Mouse (Mus musculus): Measurements from ENCODE around the gene Fmo2. TPM values are rescaled to one million over a fixed set of nuclear protein-coding genes. Genes with fewer than 3 reads are reported as not detected.

Gene Fmo2
- total and polyA plus RNA-seq, 3 experiments = not detected

DNA sequence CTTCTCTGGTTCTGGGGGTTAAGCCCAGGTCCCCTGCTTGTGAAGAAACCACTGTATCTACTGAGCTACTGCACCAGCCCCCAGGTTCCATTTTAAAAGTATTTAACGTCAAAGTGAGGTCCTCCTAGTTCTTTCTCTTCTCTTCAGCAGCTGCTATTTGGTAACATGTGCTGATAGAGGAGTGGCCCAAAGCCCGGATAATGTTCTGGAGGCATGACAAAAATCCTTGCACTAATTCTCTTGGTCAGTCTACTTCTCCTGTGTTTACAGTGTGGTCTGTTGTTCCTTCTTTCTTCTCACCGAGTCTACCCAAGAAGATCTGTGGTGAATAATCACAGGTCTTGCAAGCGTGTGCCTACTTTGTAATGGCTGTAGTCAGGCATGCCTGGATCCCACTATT, 15.8 kb downstream of the Fmo2 start:
- Histone ChIP-seq H3K4me3 (ENCODE audit: control insufficient read depth in 1 of 2, insufficient read depth in 1 of 2, low read depth in 2 of 2, low read length in 2 of 2) (no peak overlapping the region), H3K27ac (ENCODE audit: control insufficient read depth, low read depth, low read length) (no peak overlapping the region), H3K36me3 (ENCODE audit: control insufficient read depth in 1 of 2, insufficient read depth in 2 of 2, low read length in 2 of 2) (no peaks in the 10 kb centered on the region), H3K27me3 (ENCODE audit: control insufficient read depth in 1 of 2, insufficient read depth in 2 of 2, low read length in 2 of 2) (no peaks in the 10 kb centered on the region), H3K79me2 (ENCODE audit: control insufficient read depth, insufficient read depth, low read length, poor library complexity) (no peaks in the 10 kb centered on the region), H3K9me3 (replicated peaks; ENCODE audit: insufficient read depth, low read length) (no peaks in the 10 kb centered on the region), H3K9ac (ENCODE audit: control insufficient read depth, low read depth, low read length, poor library complexity, severe bottlenecking) (no peak overlapping the region), H3K4me1 (ENCODE audit: control insufficient read depth in 1 of 2, insufficient read depth in 2 of 2, low read length in 2 of 2) (no peaks in the 10 kb centered on the region)
- TF ChIP-seq MEF2A (IDR thresholded peaks at IDR 0.05; ENCODE audit: extremely low read depth, insufficient replicate concordance, low read depth, low read length, poor library complexity, severe bottlenecking) = no peak
- no peak for TF ChIP-seq MYC (IDR thresholded peaks at IDR 0.05; ENCODE audit: low read depth, low read length)
- TF ChIP-seq ZMIZ1 (IDR thresholded peaks at IDR 0.05; ENCODE audit: low read depth, low read length) = no peak
- no peak for TF ChIP-seq CTCF (IDR thresholded peaks at IDR 0.05 in 2 of 3, conservative IDR thresholded peaks at IDR 0.05 in 1 of 3; ENCODE audit: control insufficient read depth in 1 of 3, insufficient read depth in 1 of 3, low read depth in 2 of 3, low read length in 3 of 3, poor library complexity in 1 of 3, severe bottlenecking in 1 of 3)
- no peak for TF ChIP-seq ELF1 (IDR thresholded peaks at IDR 0.05; ENCODE audit: low read depth, low read length)
- DNase-seq (ENCODE audit: low read depth, low spot score) = no peak

GRCm38 (mm10) chr1:162879595-162880369, 18.7 kb downstream of the Fmo2 start:
- Histone ChIP-seq H3K27me3 (ENCODE audit: control insufficient read depth in 1 of 2, insufficient read depth in 2 of 2, low read length in 2 of 2) (no peaks in the 10 kb centered on the region), H3K9ac (ENCODE audit: control insufficient read depth, low read depth, low read length, poor library complexity, severe bottlenecking) (no peak overlapping the region), H3K4me3 (ENCODE audit: control insufficient read depth in 1 of 2, insufficient read depth in 1 of 2, low read depth in 2 of 2, low read length in 2 of 2) (no peak overlapping the region), H3K4me1 (ENCODE audit: control insufficient read depth in 1 of 2, insufficient read depth in 2 of 2, low read length in 2 of 2) (no peaks in the 10 kb centered on the region), H3K27ac (ENCODE audit: control insufficient read depth, low read depth, low read length) (no peak overlapping the region), H3K36me3 (ENCODE audit: control insufficient read depth in 1 of 2, insufficient read depth in 2 of 2, low read length in 2 of 2) (no peaks in the 10 kb centered on the region), H3K79me2 (ENCODE audit: control insufficient read depth, insufficient read depth, low read length, poor library complexity) (no peaks in the 10 kb centered on the region), H3K9me3 (replicated peaks; ENCODE audit: insufficient read depth, low read length) (no peaks in the 10 kb centered on the region)
- DNase-seq (ENCODE audit: low read depth, low spot score) = peak; percentile 44
- no peak for TF ChIP-seq CHD2 (IDR thresholded peaks at IDR 0.05; ENCODE audit: low read length)
- TF ChIP-seq TAL1 (IDR thresholded peaks at IDR 0.05; ENCODE audit: low read length) = no peak
- TF ChIP-seq TCF12 (IDR thresholded peaks at IDR 0.05; ENCODE audit: low read depth, low read length) = no peak
- TF ChIP-seq ZC3H11A (IDR thresholded peaks at IDR 0.05; ENCODE audit: low read depth, low read length) = 0 out of 2 replicates have a peak, but pooled peaks have one; percentile 11
- no peak for TF ChIP-seq MEF2A (IDR thresholded peaks at IDR 0.05; ENCODE audit: extremely low read depth, insufficient replicate concordance, low read depth, low read length, poor library complexity, severe bottlenecking)
- no peak for TF ChIP-seq JUND (IDR thresholded peaks at IDR 0.05; ENCODE audit: low read depth, low read length)
- TF ChIP-seq MAX (IDR thresholded peaks at IDR 0.05; ENCODE audit: low read length) = no peak
- TF ChIP-seq CHD1 (IDR thresholded peaks at IDR 0.05; ENCODE audit: low read depth, low read length) = no peak
- no peak for TF ChIP-seq ELF1 (IDR thresholded peaks at IDR 0.05; ENCODE audit: low read depth, low read length)
- no peak for TF ChIP-seq NRF1 (IDR thresholded peaks at IDR 0.05; ENCODE audit: insufficient read depth, low read depth, low read length, poor library complexity, severe bottlenecking)
- TF ChIP-seq TBP (IDR thresholded peaks at IDR 0.05; ENCODE audit: low read depth, low read length) = no peak
- TF ChIP-seq MAZ (IDR thresholded peaks at IDR 0.05; ENCODE audit: low read depth, low read length) = no peak
- TF ChIP-seq HCFC1 (IDR thresholded peaks at IDR 0.05; ENCODE audit: low read depth, low read length) = no peak
- no peak for TF ChIP-seq GATA1 (IDR thresholded peaks at IDR 0.05; ENCODE audit: low read depth, low read length)
- TF ChIP-seq ZKSCAN1 (IDR thresholded peaks at IDR 0.05; ENCODE audit: low read depth, low read length) = no peak
- TF ChIP-seq RCOR1 (IDR thresholded peaks at IDR 0.05; ENCODE audit: low read depth, low read length) = no peak
- peak; percentile 33 to 70 (median 61) for TF ChIP-seq CTCF (IDR thresholded peaks at IDR 0.05 in 2 of 3, conservative IDR thresholded peaks at IDR 0.05 in 1 of 3; ENCODE audit: control insufficient read depth in 1 of 3, insufficient read depth in 1 of 3, low read depth in 2 of 3, low read length in 3 of 3, poor library complexity in 1 of 3, severe bottlenecking in 1 of 3)
- no peak for TF ChIP-seq MYC (IDR thresholded peaks at IDR 0.05; ENCODE audit: low read depth, low read length)
- TF ChIP-seq SMC3 (IDR thresholded peaks at IDR 0.05; ENCODE audit: low read depth, low read length) = peak; percentile 60
- no peak for TF ChIP-seq ZMIZ1 (IDR thresholded peaks at IDR 0.05; ENCODE audit: low read depth, low read length)
- no peak for TF ChIP-seq USF1 (IDR thresholded peaks at IDR 0.05; ENCODE audit: low read depth, low read length)
- no peak for TF ChIP-seq ZNF384 (IDR thresholded peaks at IDR 0.05; ENCODE audit: low read depth, low read length)
- TF ChIP-seq KAT2A (conservative IDR thresholded peaks at IDR 0.05; ENCODE audit: low read depth, low read length) = no peak
- TF ChIP-seq ETS1 (IDR thresholded peaks at IDR 0.05; ENCODE audit: low read depth, low read length) = no peak
- no peak for TF ChIP-seq UBTF (IDR thresholded peaks at IDR 0.05; ENCODE audit: borderline replicate concordance, insufficient read depth, low read depth, low read length)
- no peak for TF ChIP-seq NELFE (IDR thresholded peaks at IDR 0.05; ENCODE audit: low read depth, low read length)
- TF ChIP-seq SIN3A (IDR thresholded peaks at IDR 0.05; ENCODE audit: low read length) = no peak
- TF ChIP-seq BHLHE40 (IDR thresholded peaks at IDR 0.05; ENCODE audit: borderline replicate concordance, low read depth, low read length) = no peak
- TF ChIP-seq RAD21 (IDR thresholded peaks at IDR 0.05; ENCODE audit: low read depth, low read length) = peak; percentile 44

Measured in MEL (cell line).